Mouse (Mus musculus): ENCODE data around the gene Hcrtr2.

Gene Hcrtr2

DNA sequence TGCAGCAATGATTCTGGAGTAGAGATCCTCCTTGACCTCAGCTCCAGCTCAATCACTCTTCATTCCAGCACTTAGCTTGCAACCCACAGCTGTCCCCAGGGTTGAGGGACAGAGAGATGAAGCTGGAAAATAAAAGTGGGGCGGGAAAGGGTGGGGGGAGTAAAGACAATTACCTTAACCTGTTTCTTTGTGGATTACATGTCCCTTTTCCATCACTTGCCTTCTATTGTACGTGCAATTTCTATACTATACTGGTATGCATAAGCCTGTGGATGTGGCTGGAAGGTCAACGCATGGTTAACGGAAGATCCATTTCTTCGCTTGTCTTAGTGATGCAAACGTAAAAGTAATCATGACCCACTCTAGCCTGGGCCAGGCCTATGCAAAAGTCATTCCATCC lies at the start of gene Hcrtr2:
Gene Hcrtr2, minus strand, starts transcription at position 101 of the 400 bp plus-strand sequence.
- DNase-seq: no peak

DNA sequence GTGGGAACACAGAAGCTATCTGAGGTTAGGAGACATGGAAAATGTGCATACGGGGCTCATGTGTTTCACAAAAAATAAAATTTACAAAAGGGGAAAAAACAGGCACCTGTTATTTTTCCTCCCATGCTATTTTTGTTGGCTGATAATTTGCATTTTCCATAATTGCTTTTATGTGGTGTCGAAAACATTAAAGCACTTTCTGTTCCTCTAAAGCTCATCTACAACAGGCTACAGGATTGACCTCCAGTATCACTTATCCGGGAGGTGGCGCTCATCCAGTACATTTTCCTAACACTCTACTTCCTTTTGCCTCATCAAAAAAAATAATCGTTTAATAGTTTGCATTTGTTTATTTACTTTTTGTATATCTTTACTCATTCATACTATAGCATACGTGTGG lies 41.2 kb upstream of the Hcrtr2 start:
- no peak for DNase-seq

DNA sequence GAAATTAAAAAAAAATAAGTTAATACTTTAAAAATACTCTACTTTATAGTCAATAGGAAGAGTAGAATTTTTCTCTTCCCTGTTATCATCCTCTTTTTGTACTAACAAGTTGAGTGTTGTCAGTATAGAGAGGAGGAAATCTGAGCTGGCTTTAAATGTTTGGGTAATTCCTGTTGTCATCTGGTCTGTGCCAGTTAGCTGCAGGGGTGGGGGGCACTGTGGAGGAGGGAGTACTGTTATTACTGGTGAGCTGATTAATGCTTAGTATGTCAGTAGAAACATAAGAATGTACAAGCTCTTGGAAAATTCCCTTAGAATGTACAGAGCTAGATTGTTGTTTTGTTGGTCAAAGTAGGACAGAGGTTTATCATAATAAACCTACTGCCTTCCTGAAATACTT lies 36.7 kb upstream of the Hcrtr2 start:
- peak; percentile 2 to 10 for DNase-seq

DNA sequence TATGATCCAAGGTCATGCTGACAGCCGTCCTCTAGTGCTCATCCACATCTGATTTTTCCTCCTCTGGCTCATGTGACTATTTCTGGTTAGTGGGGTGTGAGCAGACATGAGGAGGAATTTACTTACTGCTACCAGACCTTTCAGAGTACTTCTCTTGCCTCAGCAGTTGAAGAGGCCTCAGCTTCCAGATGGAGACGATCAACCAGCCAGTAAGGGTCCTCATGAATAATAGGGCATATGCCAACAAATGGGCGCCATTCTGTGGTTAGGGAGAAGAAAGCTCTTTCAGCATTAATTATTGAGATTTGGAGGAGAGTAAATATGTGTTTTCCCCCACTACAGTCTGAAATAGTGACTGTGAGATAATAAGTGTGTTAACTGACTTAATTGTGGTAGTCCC lies 28.7 kb upstream of the Hcrtr2 start:
- DNase-seq: peak in 1 of 2 experiments; percentile 10

DNA sequence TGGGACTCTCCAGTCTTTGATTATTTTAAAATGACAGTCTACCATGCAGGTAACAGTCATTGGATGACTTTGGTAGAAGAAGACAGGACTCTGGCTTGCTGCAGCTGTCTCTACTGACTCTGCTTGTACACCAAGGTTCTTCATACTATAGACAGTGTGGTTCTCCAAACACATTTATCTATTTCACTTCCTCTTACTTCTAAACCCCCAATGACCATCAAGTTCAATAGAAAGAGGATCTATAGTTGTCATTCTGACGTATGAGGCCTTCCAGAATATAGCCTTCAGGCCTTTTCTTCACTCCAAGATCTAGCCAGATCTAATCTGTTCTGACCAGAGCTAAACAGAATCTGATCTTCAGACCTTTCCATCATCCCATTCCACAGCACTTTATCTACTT lies 23.6 kb upstream of the Hcrtr2 start:
- no peak for DNase-seq

DNA sequence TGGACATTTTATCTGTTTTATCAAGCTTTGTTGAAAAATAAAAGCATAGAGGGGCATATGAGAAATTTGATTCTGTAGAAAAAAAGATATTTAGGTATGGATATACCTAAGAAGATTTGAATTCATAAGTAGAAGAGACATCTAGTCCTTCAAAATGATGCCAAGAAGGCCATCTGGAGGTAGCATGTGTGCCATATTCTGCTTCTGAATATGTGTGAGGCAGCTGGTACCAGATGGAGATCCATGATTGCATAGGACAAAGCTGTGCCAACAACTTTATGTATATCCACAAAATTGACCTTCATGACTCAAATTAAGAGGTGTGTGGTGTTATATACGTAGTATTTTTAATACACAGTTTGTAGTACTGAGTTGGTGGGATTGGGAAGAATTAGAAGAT lies 7.4 kb upstream of the Hcrtr2 start:
- peak; percentile 47 to 52 for DNase-seq

DNA sequence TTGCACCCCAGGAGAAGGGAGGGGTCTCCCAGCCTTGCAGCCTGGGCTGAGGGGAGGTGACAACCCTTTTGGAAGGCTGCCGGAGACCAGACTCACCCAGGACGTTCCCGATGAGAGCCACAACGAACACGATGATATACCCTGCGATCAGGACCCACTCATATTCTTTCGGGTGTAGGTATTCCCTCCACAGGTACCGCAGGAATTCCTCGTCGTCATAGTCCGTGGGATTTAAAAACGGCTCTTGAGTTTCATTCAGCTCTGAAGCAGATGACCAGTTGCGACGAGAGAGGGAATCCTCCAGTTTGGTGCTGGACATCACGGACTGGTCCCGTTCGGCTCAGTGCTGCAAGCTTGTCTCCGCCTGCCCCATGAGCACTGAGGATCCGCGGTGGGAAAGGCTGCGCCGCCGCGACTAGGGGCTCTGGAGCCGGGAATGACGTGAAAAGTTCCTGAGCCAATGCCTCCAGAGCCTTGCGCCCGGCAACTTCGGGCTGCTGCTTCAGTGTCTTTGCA lies 412 bp downstream of the Hcrtr2 start:
- peak; percentile 60 to 64 for DNase-seq

DNA sequence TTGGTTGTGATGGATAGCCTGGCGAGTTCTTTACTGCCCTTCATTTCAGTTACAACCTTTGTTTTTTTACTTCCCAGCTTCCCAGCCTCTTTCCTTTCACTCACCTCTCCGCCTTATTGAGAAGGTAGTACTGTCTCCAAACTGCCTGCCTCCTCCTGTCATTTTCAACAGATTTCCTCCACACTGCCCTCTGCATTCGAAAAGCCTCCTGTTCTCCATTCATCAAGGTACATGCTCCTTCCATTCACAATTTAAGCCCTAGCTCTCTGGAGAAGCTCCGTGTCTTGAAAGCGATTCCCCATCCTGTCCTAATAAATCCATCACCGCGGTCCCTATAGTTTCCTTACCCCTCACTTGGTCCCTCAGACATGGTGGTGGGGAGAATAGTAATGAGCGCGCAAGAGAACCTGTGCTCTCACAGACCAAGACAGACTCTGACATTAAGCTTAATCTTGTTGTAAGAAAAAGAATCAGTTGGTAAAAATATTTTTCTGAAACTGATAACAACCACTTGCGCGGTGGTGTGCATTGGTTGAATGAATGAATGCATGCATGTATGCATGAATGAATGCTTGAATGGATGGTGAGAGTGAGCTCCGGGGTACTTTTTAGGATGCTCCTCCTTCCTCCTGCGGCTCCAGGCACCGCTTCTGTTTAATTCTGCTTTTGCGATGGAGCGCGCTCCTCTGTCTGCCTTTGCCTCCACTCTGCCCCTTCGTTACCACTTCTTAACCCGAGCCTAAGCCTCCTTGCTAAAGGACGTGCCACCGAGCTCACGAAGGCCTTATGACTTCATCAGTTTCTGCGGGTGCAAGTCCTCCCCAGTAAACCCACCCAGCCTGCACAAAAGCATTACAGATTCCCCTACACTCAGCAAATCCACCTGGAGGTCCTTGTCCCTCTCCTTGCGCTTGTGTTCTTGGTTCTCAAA lies 1.3 kb downstream of the Hcrtr2 start:
- DNase-seq: peak; percentile 26 to 43

DNA sequence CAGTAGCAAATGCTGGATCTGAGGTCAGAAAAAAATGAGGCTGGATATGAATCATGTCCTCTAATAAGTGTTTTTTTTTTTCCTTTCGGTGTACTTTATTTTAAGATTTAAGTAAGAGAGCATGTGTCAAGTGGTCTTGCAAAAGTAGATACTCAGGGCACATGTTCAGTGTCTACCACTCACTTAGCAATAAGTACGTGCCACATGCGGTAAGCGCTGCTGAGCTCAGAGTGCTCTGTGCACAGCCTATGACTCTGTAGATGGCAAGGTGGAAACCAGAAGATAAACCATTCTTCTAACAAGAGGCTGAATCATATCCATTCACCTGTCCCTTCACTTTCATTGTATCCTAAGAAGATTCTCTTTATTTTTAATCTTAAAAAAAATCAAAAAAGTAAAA lies 2.1 kb downstream of the Hcrtr2 start:
- DNase-seq: no peak

DNA sequence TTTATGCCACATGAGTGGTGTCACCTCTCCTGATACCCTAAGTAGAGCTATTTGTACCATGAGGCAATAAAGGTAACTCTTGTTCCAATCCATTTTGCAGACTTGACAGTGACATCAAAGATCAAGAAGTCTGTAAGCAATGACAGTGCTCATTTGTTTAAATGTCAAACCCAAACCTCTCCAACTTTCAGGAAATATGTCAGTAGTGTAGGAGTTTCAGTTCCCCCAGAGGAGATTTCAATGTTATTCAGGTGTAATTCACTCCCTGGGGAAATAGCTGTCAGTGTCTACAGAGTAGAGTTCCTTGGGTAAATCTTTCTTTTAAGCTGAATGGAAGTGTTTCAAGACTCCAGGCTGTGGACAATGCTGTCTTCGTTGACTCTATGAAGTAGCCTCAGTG lies 2.9 kb downstream of the Hcrtr2 start:
- no peak for DNase-seq

DNA sequence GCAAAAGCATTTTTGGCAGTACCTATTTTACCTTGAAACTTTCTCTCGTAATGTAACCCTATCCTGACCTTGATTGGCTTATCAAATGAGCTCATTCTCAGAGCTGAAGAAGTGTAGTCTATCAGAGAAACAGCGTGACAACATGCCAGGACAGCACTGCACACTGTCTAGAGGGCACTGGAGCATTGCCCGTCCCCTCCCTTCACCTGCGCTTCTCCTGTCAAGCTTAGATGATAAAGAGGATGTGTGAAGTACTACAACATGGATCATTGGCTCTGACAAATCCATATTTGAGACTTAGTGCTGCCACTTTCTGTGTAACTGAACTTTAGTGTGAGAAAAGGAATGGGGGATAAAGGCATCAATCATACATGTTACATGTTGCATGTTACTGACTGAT lies 5.4 kb downstream of the Hcrtr2 start:
- no peak for DNase-seq

DNA sequence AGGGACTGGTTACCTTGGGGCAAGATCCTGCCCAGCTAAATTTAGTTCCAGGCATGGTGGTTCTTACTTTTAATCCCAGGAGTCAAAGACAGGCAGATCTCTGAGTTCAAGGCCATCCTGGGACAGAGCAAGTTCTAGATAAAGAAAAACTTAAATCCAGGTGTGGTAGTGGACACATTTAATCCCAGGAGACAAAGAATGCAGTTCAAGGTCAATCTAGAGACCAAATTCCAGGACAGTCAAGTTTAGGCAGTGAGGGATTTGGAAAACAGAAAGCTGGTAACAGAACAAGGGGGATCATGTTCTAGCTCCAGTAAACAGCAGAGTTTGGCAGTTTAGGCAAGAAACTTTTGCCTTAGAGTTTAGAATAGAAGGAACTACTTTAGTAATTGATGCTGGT lies 8.6 kb downstream of the Hcrtr2 start:
- no peak for DNase-seq

DNA sequence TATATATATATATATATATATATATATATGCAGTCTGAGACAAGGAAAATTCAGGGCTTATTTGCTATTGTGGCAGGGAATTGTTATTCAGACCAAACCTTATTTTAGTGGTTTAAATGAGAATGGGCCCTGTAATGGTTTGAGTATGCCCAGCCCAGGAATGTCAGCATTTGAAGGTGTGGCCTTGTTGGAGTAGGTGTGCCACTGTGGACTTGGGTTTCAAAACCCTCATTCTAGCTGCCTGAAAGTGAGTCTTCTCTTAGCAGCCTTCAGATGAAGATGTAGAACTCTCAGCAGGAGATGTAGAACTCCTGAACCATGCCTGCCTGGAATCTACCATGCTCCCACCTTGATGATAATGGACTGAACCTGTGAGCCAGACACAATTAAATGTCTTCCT lies 9.7 kb downstream of the Hcrtr2 start:
- no peak for DNase-seq

DNA sequence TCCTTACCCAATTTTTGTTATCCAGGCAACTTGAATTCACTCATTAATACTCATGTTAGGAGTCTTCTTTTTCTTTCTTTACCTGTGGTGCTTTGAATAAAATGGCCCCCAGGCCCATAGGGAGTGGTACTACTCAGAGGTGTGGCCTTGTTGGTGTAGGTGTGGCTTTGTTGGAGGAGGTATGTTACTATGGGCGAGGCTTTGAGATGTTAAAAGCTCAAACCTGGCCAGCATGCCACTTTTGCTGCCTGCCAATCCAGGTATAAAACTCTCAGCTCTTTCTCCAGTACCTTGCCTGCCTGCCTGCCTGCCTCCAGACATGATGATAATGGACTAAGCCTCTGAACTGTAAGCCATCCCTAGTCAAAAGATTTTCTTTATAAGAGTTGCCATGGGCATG lies 11.4 kb downstream of the Hcrtr2 start:
- DNase-seq: no peak

DNA sequence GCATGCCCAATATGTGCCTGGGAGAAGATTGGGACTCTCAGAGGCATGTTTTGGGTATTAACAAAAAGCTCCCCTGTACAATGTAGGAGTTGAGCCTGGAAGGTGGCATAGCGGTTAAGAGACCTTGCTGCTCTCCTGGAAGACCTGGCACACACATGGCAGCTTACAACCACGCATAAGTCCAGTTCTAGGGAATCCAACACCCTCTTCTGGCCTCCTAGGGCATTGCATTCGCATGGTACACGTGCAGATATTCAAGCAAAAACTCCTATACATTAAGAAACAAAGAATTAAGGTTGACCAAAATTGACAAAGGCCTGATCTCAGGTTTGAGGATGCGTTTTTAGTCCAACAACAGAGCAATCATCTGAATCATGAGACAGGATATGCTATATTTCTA lies 32.3 kb downstream of the Hcrtr2 start:
- DNase-seq: no peak

DNA sequence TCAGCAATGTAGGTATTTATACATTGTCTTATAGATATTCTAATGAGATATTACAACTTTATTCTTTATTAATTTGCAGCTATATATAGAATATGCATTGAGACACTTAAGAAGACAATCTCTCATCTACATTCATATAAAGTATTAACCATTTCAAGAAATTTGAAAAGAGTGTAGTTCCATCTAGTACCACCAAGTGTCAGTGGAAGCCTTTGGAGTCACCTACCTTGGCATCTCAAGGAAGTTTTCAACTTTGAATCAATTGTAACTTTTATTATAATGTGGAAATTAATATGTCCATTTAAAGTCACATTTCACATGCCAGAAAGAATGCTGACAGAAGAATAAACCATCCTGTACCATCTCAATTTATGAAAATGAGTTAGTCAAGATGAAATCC lies 52.8 kb downstream of the Hcrtr2 start:
- peak in 1 of 2 experiments; percentile 4 for DNase-seq

DNA sequence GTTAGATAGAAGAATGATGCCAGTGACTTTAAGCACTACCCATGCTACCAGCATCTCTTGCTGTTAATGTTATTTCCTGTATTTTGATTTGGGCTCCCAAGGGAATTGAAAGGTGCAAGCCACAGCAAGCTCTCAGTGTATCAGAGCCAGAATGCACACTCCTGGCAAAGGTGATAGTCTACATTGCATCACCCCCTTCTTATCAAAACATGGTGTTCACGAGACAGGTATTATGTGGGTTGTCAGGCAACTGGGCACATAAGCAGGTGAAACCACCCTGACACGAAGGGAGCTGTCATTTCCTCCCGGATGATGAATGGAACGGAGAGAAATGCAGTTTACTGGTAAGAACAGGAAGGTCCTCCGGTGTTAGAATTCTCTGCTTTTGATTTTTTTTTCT lies 65.9 kb downstream of the Hcrtr2 start:
- DNase-seq: no peak

DNA sequence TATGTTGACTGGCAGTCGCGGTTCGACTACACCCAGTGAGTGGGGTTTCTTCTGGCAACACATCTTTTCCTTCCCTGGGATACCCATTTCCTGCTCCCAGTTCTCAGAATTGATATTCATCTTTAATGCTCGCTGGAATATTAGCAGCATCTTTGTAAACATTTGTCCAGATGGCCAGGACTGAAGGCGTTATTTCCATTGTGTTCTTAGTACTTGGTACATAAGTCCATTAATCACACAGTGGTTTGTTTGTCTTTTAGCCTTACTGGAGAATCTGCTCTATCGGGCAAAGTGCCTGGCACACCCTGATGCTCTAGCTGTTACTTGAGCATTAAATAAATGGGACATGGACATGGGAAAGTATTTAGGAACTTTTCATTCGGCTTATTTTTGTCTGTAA lies 71.1 kb downstream of the Hcrtr2 start:
- no peak for DNase-seq

DNA sequence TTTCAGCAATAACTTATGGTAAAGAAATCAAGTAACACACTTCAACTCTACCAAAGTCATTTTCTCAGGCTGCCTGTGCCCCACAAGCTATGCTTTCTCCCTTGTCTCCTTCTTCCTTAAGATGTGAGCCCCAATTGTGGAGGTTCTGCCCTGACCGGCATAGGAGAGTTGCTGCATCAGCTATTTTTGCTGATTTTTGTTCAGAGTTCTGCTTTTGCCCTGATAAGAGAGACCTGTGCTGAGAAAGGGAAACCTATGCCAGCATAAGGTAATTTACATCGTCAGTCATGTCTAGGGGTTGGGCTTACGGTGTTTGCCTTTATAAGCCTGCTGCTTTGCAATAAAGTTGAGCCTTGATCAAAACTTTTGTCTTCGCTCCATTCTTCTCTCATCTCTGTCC lies 71.5 kb downstream of the Hcrtr2 start:
- DNase-seq: no peak

DNA sequence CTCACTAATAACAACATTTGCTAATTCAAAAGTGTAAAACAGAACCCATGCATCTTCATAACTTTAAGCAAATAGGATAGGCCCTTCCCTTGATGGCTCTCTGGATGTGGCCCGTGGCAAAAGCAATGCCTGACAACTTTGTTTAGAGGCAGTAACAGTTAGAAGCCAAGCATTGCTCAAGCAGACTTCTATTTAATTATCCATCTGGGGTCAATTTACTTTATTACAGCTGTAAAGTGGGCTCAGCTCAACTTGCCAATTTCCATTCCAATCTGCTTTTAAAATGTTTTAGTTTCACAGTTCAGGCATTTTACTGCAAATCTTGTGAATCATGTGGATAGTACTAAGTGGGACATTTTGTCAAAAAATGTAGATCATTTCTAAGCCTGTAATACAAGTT lies 81.3 kb downstream of the Hcrtr2 start:
- no peak for DNase-seq

DNA sequence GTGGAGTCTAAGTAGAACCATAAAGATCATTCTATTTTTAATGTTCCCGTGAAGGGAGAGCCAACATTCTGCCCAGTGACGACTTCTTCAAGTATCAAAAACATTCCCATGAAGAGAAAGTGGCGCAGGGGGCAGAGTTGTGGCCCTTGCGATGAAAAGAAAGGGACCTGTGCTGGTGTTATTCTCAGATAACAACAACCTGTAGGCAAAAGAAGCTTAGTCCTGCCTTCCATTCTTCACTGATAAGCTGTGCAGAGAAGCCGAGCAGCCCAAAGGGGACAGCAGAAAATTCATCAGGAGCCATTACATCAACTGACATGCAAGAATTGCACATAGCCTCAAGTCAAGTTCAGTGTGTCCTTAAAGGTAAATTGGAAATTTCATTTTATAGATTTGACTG lies 85.7 kb downstream of the Hcrtr2 start:
- no peak for DNase-seq

DNA sequence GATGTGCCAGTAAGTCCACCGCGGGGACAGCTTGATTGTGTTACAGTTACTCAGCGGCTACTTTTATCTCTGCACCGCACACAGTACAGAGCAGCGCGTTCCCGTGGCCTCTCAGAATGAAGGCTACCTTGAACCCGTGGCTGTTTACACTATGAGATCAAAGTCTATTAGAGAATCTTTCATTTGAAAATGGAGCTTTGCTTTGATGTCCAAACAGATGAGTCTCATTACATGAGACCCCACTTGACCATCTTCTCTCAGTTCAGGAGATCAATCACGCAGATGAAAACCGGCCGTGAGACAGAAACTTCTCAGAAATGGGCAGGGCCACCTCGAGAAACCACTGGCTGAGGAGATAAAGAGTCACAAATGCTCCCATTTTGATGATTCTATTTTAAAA lies 86.4 kb downstream of the Hcrtr2 start:
- no peak for DNase-seq

DNA sequence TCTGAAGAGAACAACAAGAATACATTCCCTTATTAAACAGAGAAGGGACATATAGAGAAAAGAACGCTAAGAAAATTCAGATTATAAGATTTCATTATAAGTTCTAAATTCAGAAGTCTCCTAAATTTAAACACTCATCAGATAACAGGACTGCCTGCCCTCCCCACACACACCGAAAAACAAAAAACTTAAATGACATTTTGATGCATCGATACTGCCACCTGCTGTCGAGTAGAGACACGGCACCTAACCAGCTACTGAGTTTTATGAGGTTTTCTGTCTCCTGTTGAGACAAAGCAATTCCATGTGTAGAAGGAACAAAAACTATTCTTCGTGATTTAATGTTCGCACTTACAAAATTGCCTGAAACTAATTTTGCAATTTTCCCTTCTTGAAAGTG lies 87.0 kb downstream of the Hcrtr2 start:
- DNase-seq: peak; percentile 77 to 80

DNA sequence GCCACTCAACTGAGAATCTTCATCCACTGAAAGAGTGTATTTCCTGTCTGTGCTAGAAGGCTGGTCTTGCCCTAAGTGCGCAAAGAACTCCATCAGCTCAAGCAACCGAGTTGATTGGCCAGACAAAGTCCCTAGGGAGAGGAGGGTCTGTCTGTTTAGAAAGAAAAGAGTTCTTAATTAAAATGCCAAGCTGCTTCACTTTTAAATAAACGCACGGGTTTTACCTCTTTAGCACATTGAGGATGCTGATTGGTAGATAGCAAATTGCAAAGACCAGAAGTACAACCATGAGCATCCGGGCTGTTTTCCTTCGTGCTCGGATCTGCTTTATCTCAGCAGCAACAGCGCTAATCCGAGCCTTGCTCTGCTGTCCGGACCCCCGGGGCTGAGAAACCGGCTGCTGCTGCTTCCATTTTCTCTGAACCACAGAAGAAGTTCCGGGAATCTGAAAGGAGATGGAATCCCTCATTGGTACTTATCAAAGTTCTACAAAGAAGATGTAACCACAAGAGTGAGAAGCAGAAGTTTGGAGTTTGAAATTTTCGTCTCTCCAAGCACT lies 87.6 kb downstream of the Hcrtr2 start:
- DNase-seq: peak; percentile 53 to 62
